Mouse (Mus musculus): ENCODE data around the gene Fam43a. TPM values are rescaled to one million over a fixed set of nuclear protein-coding genes. Genes with fewer than 3 reads are reported as not detected.

Gene Fam43a
- polyA plus RNA-seq, 1 experiment = 26.4 TPM

- TF ChIP-seq CTCF (conservative IDR thresholded peaks at IDR 0.05; ENCODE audit: insufficient read depth, insufficient read length, low read depth, low read length) (no peak), POLR2A (IDR thresholded peaks at IDR 0.05; ENCODE audit: low read depth, low read length) (no peak)
- DNase-seq = no peak
- WGBS = 91% methylated on average over 5 of the region's 5 CpGs
These were observed 30.0 kb downstream of the Fam43a start for GRCm38 (mm10) chr16:30629509-30629908.

GRCm38 (mm10) chr16:30633906-30634746, 34.6 kb downstream of the Fam43a start:
- no peak for DNase-seq
- WGBS = 60% methylated on average over 8 of the region's 8 CpGs
- Histone ChIP-seq H3K27ac (ENCODE audit: insufficient read depth, low read depth, low read length) (no peak overlapping the region), H3K36me3 (ENCODE audit: control insufficient read depth, insufficient read depth, low read length) (no peaks in the 10 kb centered on the region), H3K4me3 (ENCODE audit: insufficient read depth, low read depth, low read length) (no peak overlapping the region), H3K27me3 (replicated peaks; ENCODE audit: control insufficient read depth, insufficient read depth, low read length) (no peaks in the 10 kb centered on the region), H3K4me1 (ENCODE audit: control insufficient read depth, insufficient read depth, low read length) (no peaks in the 10 kb centered on the region)
- TF ChIP-seq POLR2A (IDR thresholded peaks at IDR 0.05; ENCODE audit: low read depth, low read length) (no peak), CTCF (conservative IDR thresholded peaks at IDR 0.05; ENCODE audit: insufficient read depth, insufficient read length, low read depth, low read length) (no peak)

More at GRCm38 (mm10) chr16:30629509-30629908, 30.0 kb downstream of the Fam43a start:
- Histone ChIP-seq H3K27ac (ENCODE audit: insufficient read depth, low read depth, low read length) (no peak overlapping the region), H3K27me3 (replicated peaks; ENCODE audit: control insufficient read depth, insufficient read depth, low read length) (no peaks in the 10 kb centered on the region), H3K4me3 (ENCODE audit: insufficient read depth, low read depth, low read length) (no peak overlapping the region), H3K36me3 (ENCODE audit: control insufficient read depth, insufficient read depth, low read length) (no peaks in the 10 kb centered on the region), H3K4me1 (ENCODE audit: control insufficient read depth, insufficient read depth, low read length) (no peaks in the 10 kb centered on the region)

DNA sequence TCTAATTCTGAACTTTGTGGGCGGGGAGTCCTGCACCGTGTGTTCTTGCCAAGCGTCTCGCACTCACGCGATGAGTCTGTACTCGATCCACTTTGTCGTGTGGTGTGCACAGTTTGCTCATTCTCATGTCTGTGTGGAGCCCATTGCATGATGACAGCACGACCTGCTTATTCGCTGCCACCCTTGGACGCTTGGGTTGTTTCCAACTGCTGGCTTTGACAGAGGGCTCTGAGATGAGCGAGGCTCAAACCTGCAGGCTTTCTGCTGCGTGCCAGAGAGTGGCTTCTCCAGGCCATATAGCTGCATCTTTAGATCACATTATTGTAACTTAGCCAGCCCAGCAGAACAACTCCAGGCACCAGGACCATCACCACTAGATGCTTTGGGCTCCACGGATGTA, 39.1 kb downstream of the Fam43a start:
- no peaks in the 10 kb centered on the region for H3K27me3 ChIP-seq (replicated peaks; ENCODE audit: control insufficient read depth, insufficient read depth, low read length)
- no peak overlapping the region for H3K27ac ChIP-seq (ENCODE audit: insufficient read depth, low read depth, low read length)
- 93% methylated on average over 14 of the region's 14 CpGs for WGBS
- H3K36me3 ChIP-seq (ENCODE audit: control insufficient read depth, insufficient read depth, low read length) = no peaks in the 10 kb centered on the region
- H3K4me3 ChIP-seq (ENCODE audit: insufficient read depth, low read depth, low read length) = no peak overlapping the region
- no peaks in the 10 kb centered on the region for H3K4me1 ChIP-seq (ENCODE audit: control insufficient read depth, insufficient read depth, low read length)
- no peak for TF ChIP-seq POLR2A (IDR thresholded peaks at IDR 0.05; ENCODE audit: low read depth, low read length)
- TF ChIP-seq CTCF (conservative IDR thresholded peaks at IDR 0.05; ENCODE audit: insufficient read depth, insufficient read length, low read depth, low read length) = no peak
- DNase-seq = no peak

DNA sequence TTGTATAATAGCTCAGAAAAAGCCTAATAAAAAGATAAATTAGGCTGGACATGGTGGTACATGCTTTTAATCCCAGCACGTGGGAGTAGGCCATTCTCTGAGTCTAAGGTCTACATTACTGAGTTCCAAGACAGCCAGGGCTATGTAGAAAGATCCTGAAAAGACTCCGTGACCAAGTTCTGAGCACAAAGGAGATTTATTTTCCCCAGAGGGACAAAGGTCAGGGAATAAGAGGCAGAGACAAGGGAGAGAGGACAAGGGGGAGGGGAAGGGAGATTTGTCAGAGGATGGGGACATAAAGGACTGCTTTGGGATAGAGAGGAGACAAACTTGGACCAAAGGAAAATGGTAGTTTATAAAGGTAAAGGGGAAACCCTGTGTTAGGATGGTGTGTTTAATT, 41.1 kb downstream of the Fam43a start:
- Histone ChIP-seq H3K4me1 (ENCODE audit: control insufficient read depth, insufficient read depth, low read length) (no peaks in the 10 kb centered on the region), H3K4me3 (ENCODE audit: insufficient read depth, low read depth, low read length) (no peak overlapping the region), H3K36me3 (ENCODE audit: control insufficient read depth, insufficient read depth, low read length) (no peaks in the 10 kb centered on the region), H3K27me3 (replicated peaks; ENCODE audit: control insufficient read depth, insufficient read depth, low read length) (no peaks in the 10 kb centered on the region), H3K27ac (ENCODE audit: insufficient read depth, low read depth, low read length) (no peak overlapping the region)
- WGBS = 35% methylated on average over 2 of the region's 2 CpGs
- TF ChIP-seq POLR2A (IDR thresholded peaks at IDR 0.05; ENCODE audit: low read depth, low read length) = no peak
- TF ChIP-seq CTCF (conservative IDR thresholded peaks at IDR 0.05; ENCODE audit: insufficient read depth, insufficient read length, low read depth, low read length) = no peak
- DNase-seq = no peak

DNA sequence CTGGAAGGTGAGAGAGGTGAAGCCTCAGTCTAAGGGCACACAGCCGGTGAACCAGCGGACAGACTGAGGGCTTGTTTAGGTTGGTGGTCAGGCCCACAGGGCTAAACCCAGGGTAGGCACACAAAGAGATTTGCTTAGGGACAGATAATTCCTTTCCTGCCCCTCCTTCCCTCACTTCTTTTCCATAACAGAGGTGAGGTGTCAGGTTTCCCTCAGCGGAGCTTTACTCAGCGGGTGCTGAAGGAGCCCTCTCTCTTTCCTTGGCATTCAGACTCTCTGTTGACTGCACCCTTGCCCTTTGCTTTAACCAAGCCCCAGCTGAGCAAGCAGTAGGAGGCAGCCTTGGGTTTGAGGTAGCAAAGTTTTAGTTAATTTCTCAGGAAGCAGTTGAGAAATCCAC, 41.9 kb downstream of the Fam43a start:
- Histone ChIP-seq H3K27ac (ENCODE audit: insufficient read depth, low read depth, low read length) (no peak overlapping the region), H3K4me3 (ENCODE audit: insufficient read depth, low read depth, low read length) (no peak overlapping the region), H3K27me3 (replicated peaks; ENCODE audit: control insufficient read depth, insufficient read depth, low read length) (no peaks in the 10 kb centered on the region), H3K36me3 (ENCODE audit: control insufficient read depth, insufficient read depth, low read length) (no peaks in the 10 kb centered on the region), H3K4me1 (ENCODE audit: control insufficient read depth, insufficient read depth, low read length) (no peaks in the 10 kb centered on the region; the same call in 1 of the 2 replicates)
- TF ChIP-seq CTCF (conservative IDR thresholded peaks at IDR 0.05; ENCODE audit: insufficient read depth, insufficient read length, low read depth, low read length) = no peak
- 87% methylated on average over 4 of the region's 4 CpGs for WGBS
- DNase-seq = no peak

GRCm38 (mm10) chr16:30642229-30642628, 42.7 kb downstream of the Fam43a start:
- H3K27ac ChIP-seq (ENCODE audit: insufficient read depth, low read depth, low read length) = no peak overlapping the region
- no peaks in the 10 kb centered on the region; the same call in 1 of the 2 replicates for H3K4me1 ChIP-seq (ENCODE audit: control insufficient read depth, insufficient read depth, low read length)
- DNase-seq = no peak
- TF ChIP-seq CTCF (conservative IDR thresholded peaks at IDR 0.05; ENCODE audit: insufficient read depth, insufficient read length, low read depth, low read length) (0 out of 2 replicates have a peak, but pooled peaks have one; percentile 20), POLR2A (IDR thresholded peaks at IDR 0.05; ENCODE audit: low read depth, low read length) (no peak)
- no peaks in the 10 kb centered on the region for H3K27me3 ChIP-seq (replicated peaks; ENCODE audit: control insufficient read depth, insufficient read depth, low read length)
- 92% methylated on average over 3 of the region's 3 CpGs for WGBS
- no peaks in the 10 kb centered on the region for H3K36me3 ChIP-seq (ENCODE audit: control insufficient read depth, insufficient read depth, low read length)
- H3K4me3 ChIP-seq (ENCODE audit: insufficient read depth, low read depth, low read length) = no peak overlapping the region

- DNase-seq = no peak
- TF ChIP-seq CTCF (conservative IDR thresholded peaks at IDR 0.05; ENCODE audit: insufficient read depth, insufficient read length, low read depth, low read length) (no peak), POLR2A (IDR thresholded peaks at IDR 0.05; ENCODE audit: low read depth, low read length) (no peak)
- Histone ChIP-seq H3K4me3 (ENCODE audit: insufficient read depth, low read depth, low read length) (no peak overlapping the region), H3K27me3 (replicated peaks; ENCODE audit: control insufficient read depth, insufficient read depth, low read length) (no peaks in the 10 kb centered on the region), H3K4me1 (ENCODE audit: control insufficient read depth, insufficient read depth, low read length) (no peaks in the 10 kb centered on the region; the same call in 1 of the 2 replicates), H3K36me3 (ENCODE audit: control insufficient read depth, insufficient read depth, low read length) (no peaks in the 10 kb centered on the region), H3K27ac (ENCODE audit: insufficient read depth, low read depth, low read length) (no peak overlapping the region)
- WGBS = 98% methylated on average over 4 of the region's 4 CpGs
These were observed 45.5 kb downstream of the Fam43a start for GRCm38 (mm10) chr16:30644981-30645380.

Measured in kidney, adult 2 months (tissue).